Mouse (Mus musculus): ENCODE results near the gene Igf2bp2. TPM values are rescaled to one million over a fixed set of nuclear protein-coding genes. Genes with fewer than 3 reads are reported as not detected.

The Igf2bp2 gene
- total and polyA plus RNA-seq, 2 experiments from 2014 or later: 5.6 to 12.2 TPM

DNA sequence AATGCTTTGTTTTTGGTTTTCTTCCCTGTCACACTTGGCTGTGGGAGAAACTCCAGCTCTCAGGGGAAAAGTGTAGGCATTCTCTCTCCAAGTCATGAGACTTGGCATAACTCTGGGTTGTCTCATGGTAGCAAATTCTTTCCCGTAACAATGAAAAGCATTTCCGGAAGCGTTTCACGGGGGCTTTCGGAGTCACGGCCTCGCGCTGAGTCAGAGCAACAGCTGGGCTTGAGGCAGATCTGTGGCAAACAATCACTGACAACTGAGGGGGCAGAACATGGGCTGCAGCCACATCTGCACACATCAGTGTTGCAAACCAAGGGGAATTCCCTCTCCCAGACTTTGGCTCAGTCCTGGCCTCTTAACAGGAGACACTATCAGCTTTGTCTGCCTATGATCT is 95.7 kb downstream of the Igf2bp2 start:
- Histone ChIP-seq H3K4me2 (ENCODE audit: low read depth) (no peak overlapping the region), H3K4me3 (ENCODE audit: low read depth, low read length) (no peak overlapping the region), H3K27me3 (ENCODE audit: insufficient read depth, low read length) (no peaks in the 10 kb centered on the region), H3K36me3 (ENCODE audit: insufficient read depth) (peaks cover 30% of the 10 kb centered on the region), H3K9ac (no peak overlapping the region), H3K27ac (ENCODE audit: low read depth, low read length) (no peak overlapping the region), H3K9me3 (ENCODE audit: low read length) (no peaks in the 10 kb centered on the region), H3K4me1 (ENCODE audit: insufficient read depth) (no peaks in the 10 kb centered on the region)
- WGBS: 87% methylated on average over 8 of the region's 8 CpGs
- ATAC-seq (no peak), DNase-seq (no peak)
- no peak for TF ChIP-seq CTCF (IDR thresholded peaks at IDR 0.05; ENCODE audit: low read depth)

- H3K27me3 ChIP-seq (ENCODE audit: insufficient read depth, low read length): no peaks in the 10 kb centered on the region
- ATAC-seq: no peak
- H3K4me1 ChIP-seq (ENCODE audit: insufficient read depth): no peaks in the 10 kb centered on the region
- no peak overlapping the region for H3K4me2 ChIP-seq (ENCODE audit: low read depth)
- no peak overlapping the region for H3K9ac ChIP-seq
- H3K36me3 ChIP-seq (ENCODE audit: insufficient read depth): peaks cover 38% of the 10 kb centered on the region
- no peak for TF ChIP-seq CTCF (IDR thresholded peaks at IDR 0.05; ENCODE audit: low read depth)
- H3K9me3 ChIP-seq (ENCODE audit: low read length): no peaks in the 10 kb centered on the region
- DNase-seq: no peak
- no peak overlapping the region for H3K4me3 ChIP-seq (ENCODE audit: low read depth, low read length)
- no peak overlapping the region for H3K27ac ChIP-seq (ENCODE audit: low read depth, low read length)
Observed at GRCm38 (mm10) chr16:22065536-22065935, 97.6 kb downstream of the Igf2bp2 start.

- H3K27ac ChIP-seq (ENCODE audit: low read depth, low read length): no peak overlapping the region
- WGBS: 63% methylated on average over 4 of the region's 4 CpGs
- H3K27me3 ChIP-seq (ENCODE audit: insufficient read depth, low read length): no peaks in the 10 kb centered on the region
- H3K4me3 ChIP-seq (ENCODE audit: low read depth, low read length): no peak overlapping the region
- no peak overlapping the region for H3K4me2 ChIP-seq (ENCODE audit: low read depth)
- DNase-seq: no peak
- H3K36me3 ChIP-seq (ENCODE audit: insufficient read depth): peaks cover 34% of the 10 kb centered on the region
- H3K9me3 ChIP-seq (ENCODE audit: low read length): no peaks in the 10 kb centered on the region
- no peaks in the 10 kb centered on the region for H3K4me1 ChIP-seq (ENCODE audit: insufficient read depth)
- no peak overlapping the region for H3K9ac ChIP-seq
- no peak for TF ChIP-seq CTCF (IDR thresholded peaks at IDR 0.05; ENCODE audit: low read depth)
- ATAC-seq: no peak
Observed at GRCm38 (mm10) chr16:22062284-22062683, 100.8 kb downstream of the Igf2bp2 start.

DNA sequence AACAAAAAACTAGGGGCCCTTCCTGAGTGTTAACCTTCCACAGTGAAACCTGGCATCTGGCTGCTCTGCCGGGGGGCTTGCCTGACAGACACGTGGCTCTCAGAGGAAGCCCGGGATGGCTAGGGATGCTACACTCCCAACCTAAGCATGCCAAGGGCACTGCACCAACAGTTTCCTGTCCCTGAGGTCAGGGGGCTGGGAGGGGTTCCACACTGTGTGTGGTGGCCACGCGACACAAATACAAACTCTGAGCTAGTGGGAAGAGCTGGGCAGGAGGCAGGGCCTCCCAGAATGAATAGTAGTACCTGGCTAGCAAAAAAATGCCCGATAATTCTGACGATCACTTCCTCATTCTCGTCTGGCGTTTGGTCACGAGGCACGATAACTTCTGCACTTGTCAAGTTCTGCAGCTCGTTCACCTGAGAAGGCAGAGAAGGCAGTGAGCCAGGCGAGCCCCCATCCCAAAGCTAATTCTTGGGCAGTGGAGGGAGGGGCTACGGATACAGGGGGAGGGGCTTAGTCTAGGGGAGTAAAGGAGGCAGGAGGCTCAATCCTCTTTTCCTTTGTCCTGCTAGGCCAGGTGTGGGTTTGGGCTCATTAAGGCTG is 101.4 kb downstream of the Igf2bp2 start:
- ATAC-seq: no peak
- 85% methylated on average over 14 of the region's 14 CpGs for WGBS
- no peaks in the 10 kb centered on the region for H3K4me1 ChIP-seq (ENCODE audit: insufficient read depth)
- H3K9me3 ChIP-seq (ENCODE audit: low read length): no peaks in the 10 kb centered on the region
- no peak overlapping the region for H3K4me3 ChIP-seq (ENCODE audit: low read depth, low read length)
- DNase-seq: no peak
- TF ChIP-seq CTCF (IDR thresholded peaks at IDR 0.05; ENCODE audit: low read depth): no peak
- H3K27ac ChIP-seq (ENCODE audit: low read depth, low read length): no peak overlapping the region
- peaks cover 31% of the 10 kb centered on the region for H3K36me3 ChIP-seq (ENCODE audit: insufficient read depth)
- H3K9ac ChIP-seq: no peak overlapping the region
- no peak overlapping the region for H3K4me2 ChIP-seq (ENCODE audit: low read depth)
- no peaks in the 10 kb centered on the region for H3K27me3 ChIP-seq (ENCODE audit: insufficient read depth, low read length)

DNA sequence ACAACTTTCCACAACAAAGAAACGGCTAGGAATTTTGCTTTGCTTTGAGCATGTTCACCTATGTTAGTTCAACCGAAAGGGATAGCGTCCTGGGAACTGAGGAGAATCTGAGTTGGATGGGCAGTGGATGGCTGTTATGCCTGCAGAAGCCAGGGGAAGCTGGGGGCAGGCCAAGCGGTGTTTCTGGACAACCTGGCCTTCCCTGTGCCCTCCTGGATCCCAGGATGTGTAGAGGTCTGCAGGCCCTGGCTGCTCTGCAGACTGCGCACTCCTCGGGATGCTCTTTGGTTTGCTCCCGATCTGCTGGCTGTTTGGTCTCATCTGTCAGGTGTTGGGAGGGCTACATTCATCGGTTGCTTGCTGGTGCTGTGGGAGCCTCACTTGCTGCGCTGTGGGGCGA is 102.7 kb downstream of the Igf2bp2 start:
- DNase-seq (no peak), ATAC-seq (no peak)
- H3K27ac ChIP-seq (ENCODE audit: low read depth, low read length): no peak overlapping the region
- no peaks in the 10 kb centered on the region for H3K4me1 ChIP-seq (ENCODE audit: insufficient read depth)
- peaks cover 22% of the 10 kb centered on the region for H3K36me3 ChIP-seq (ENCODE audit: insufficient read depth)
- TF ChIP-seq CTCF (IDR thresholded peaks at IDR 0.05; ENCODE audit: low read depth): no peak
- H3K4me3 ChIP-seq (ENCODE audit: low read depth, low read length): no peak overlapping the region
- no peak overlapping the region for H3K9ac ChIP-seq
- no peaks in the 10 kb centered on the region for H3K9me3 ChIP-seq (ENCODE audit: low read length)
- WGBS: 94% methylated on average over 10 of the region's 10 CpGs
- H3K4me2 ChIP-seq (ENCODE audit: low read depth): no peak overlapping the region
- no peaks in the 10 kb centered on the region for H3K27me3 ChIP-seq (ENCODE audit: insufficient read depth, low read length)

DNA sequence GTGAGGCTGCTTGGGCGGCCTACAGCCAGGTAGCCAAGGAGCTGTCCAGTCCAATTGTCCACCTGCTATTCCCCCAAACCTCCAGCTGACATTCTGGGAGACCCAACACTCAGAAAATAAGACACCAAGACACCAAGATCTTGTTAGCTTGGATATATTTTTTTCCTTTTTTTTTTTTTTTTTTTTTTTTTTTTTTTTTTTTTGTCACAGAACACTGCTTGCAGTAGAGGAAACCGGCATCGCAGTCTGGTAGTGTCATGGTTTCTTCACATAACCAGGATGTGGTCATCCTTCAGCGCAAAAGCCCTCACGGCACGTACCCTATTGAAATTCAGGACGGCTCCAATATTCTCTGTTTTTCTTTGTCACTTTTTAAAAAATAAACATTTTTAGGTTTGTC is 104.2 kb downstream of the Igf2bp2 start:
- H3K27me3 ChIP-seq (ENCODE audit: insufficient read depth, low read length): no peaks in the 10 kb centered on the region
- H3K9me3 ChIP-seq (ENCODE audit: low read length): no peaks in the 10 kb centered on the region
- ATAC-seq (no peak), DNase-seq (no peak)
- H3K27ac ChIP-seq (ENCODE audit: low read depth, low read length): no peak overlapping the region
- H3K4me1 ChIP-seq (ENCODE audit: insufficient read depth): no peaks in the 10 kb centered on the region
- no peak overlapping the region for H3K4me2 ChIP-seq (ENCODE audit: low read depth)
- WGBS: 96% methylated on average over 7 of the region's 7 CpGs
- no peak overlapping the region for H3K9ac ChIP-seq
- no peak overlapping the region for H3K4me3 ChIP-seq (ENCODE audit: low read depth, low read length)
- H3K36me3 ChIP-seq (ENCODE audit: insufficient read depth): peaks cover 14% of the 10 kb centered on the region; the same call in 1 of the 2 replicates
- TF ChIP-seq CTCF (IDR thresholded peaks at IDR 0.05; ENCODE audit: low read depth): no peak

GRCm38 (mm10) chr16:22057498-22057897 is 105.6 kb downstream of the Igf2bp2 start:
- H3K36me3 ChIP-seq (ENCODE audit: insufficient read depth): peaks cover 13% of the 10 kb centered on the region; the same call in 1 of the 2 replicates
- TF ChIP-seq CTCF (IDR thresholded peaks at IDR 0.05; ENCODE audit: low read depth): no peak
- 80% methylated on average over 6 of the region's 6 CpGs for WGBS
- no peaks in the 10 kb centered on the region for H3K27me3 ChIP-seq (ENCODE audit: insufficient read depth, low read length)
- no peaks in the 10 kb centered on the region for H3K4me1 ChIP-seq (ENCODE audit: insufficient read depth)
- H3K4me2 ChIP-seq (ENCODE audit: low read depth): no peak overlapping the region
- H3K4me3 ChIP-seq (ENCODE audit: low read depth, low read length): no peak overlapping the region
- ATAC-seq (no peak), DNase-seq (no peak)
- H3K27ac ChIP-seq (ENCODE audit: low read depth, low read length): no peak overlapping the region
- no peaks in the 10 kb centered on the region for H3K9me3 ChIP-seq (ENCODE audit: low read length)
- H3K9ac ChIP-seq: no peak overlapping the region

All from forebrain, postnatal 0 days (tissue).